Mouse (Mus musculus) kidney, adult 2 months (tissue): Measurements from ENCODE around the gene Adad2.

Source experiments
- CTCF ChIP-seq: fragments of 200-500 bp; conservative IDR thresholded peaks from 2 replicates; pipeline ENCODE4 v1.5.1; 2011; ENCODE audit warnings: low read depth, mild to moderate bottlenecking, control low read depth, low read length, moderate library complexity, mixed read lengths; ENCODE audit not compliant: insufficient read depth, insufficient read length
- POLR2A ChIP-seq: fragments of 200-500 bp; IDR thresholded peaks from one replicate; pipeline ENCODE4 v1.6.1; 2011; ENCODE audit warnings: low read depth, low read length, control low read depth

DNA sequence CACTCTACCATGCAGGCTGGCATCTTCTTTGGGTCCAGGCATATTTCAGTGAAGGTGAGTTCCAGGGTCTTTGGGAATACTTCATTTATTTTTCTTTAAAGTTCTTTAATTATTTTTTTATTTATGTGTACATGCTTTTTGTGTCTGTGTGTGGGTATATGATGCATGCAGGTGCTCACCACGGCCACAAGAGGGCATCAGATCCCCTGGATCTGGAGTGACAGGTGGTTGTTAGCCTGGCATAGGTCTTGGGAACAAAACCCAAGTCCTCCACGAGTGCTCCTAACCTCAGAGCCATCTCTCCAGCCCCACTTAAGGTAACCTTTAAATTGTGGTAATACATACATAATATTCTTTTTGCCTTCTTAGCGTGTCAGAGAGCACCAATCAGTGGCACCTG, 33.6 kb downstream of the Adad2 start:
- TF ChIP-seq CTCF (0 out of 2 replicates have a peak, but pooled peaks have one; percentile 21), POLR2A (no peak)
